Mouse (Mus musculus) embryonic facial prominence, embryonic 15.5 days (tissue): ENCODE measurements around the gene Syt7. TPM values are rescaled to one million over a fixed set of nuclear protein-coding genes. Genes with fewer than 3 reads are reported as not detected.

ENCODE experiments used
- polyA plus RNA-seq: library from polyadenylated mRNA; unstranded; fragments of >200 nt; fragmentation: Nextera tagmentation; extraction: Ambion mirVana; gene quantifications from 2 replicates; pipeline ENCODE4 v1.2.1, GENCODE M21; 2015

Syt7 gene
- polyA plus RNA-seq, 1 experiment from 2014 or later: 1.1 TPM

Other genes starting within 250 kb of the Syt7 start
- gene Fads1, start 206.2 kb upstream of the Syt7 start, polyA plus RNA-seq: 77.6 and 78.2 TPM in 2 replicates
- 449 and 454 TPM in 2 replicates for gene Tmem258, start 185.1 kb upstream of the Syt7 start, polyA plus RNA-seq
- 62.2 and 65.8 TPM in 2 replicates for gene Fen1, start 184.9 kb upstream of the Syt7 start, polyA plus RNA-seq
- gene Myrf, start 148.3 kb upstream of the Syt7 start, polyA plus RNA-seq: 0.41 and 0.65 TPM in 2 replicates
- gene Dagla, start 84.2 kb upstream of the Syt7 start, polyA plus RNA-seq: 2.8 and 3.5 TPM in 2 replicates
- 1.9 and 2.4 TPM in 2 replicates for gene Lrrc10b, start 68.4 kb downstream of the Syt7 start, polyA plus RNA-seq
- 3.6 and 6.8 TPM in 2 replicates for gene Ppp1r32, start 93.8 kb downstream of the Syt7 start, polyA plus RNA-seq
- gene Cpsf7, start 136.2 kb downstream of the Syt7 start, polyA plus RNA-seq: 43.1 and 49.5 TPM in 2 replicates
- gene Sdhaf2, start 137.1 kb downstream of the Syt7 start, polyA plus RNA-seq: 53.6 and 58.6 TPM in 2 replicates
- gene Tmem216, start 167.1 kb downstream of the Syt7 start, polyA plus RNA-seq: 44.0 and 49.6 TPM in 2 replicates
- gene Cyb561a3, start 188.1 kb downstream of the Syt7 start, polyA plus RNA-seq: 24.5 and 25.8 TPM in 2 replicates
- gene Tmem138, start 188.3 kb downstream of the Syt7 start, polyA plus RNA-seq: 37.2 and 46.2 TPM in 2 replicates
- 338 and 340 TPM in 2 replicates for gene Ddb1, start 216.2 kb downstream of the Syt7 start, polyA plus RNA-seq
- 14.4 and 18.8 TPM in 2 replicates for gene Tkfc, start 216.6 kb downstream of the Syt7 start, polyA plus RNA-seq
- 2.1 and 2.6 TPM in 2 replicates for gene Vwce, start 245.1 kb downstream of the Syt7 start, polyA plus RNA-seq